Mouse (Mus musculus) spleen, adult 2 months (tissue): ENCODE measurements around the gene Kcnj4.

Source experiments
- CTCF ChIP-seq: fragments of 200-500 bp; IDR thresholded peaks from 2 replicates; pipeline ENCODE4 v1.5.1; 2011; ENCODE audit warnings: mild to moderate bottlenecking, inconsistent platforms; ENCODE audit not compliant: insufficient read depth, insufficient read length, insufficient replicate concordance; ENCODE audit errors: extremely low read depth
- POLR2A ChIP-seq: fragments of 200-500 bp; IDR thresholded peaks from 2 replicates; pipeline ENCODE4 v1.6.1; 2011; ENCODE audit warnings: low read depth, low read length, inconsistent platforms

- TF ChIP-seq POLR2A (no peak), CTCF (no peak)
Observed at GRCm38 (mm10) chr15:79505616-79506283, 709 bp upstream of the Kcnj4 start.
